Mouse (Mus musculus) embryo, embryonic 10 days (tissue): ENCODE results near the gene Hyal3.
A peak's percentile ranks its signal among the peaks of the same experiment; 100 is the strongest.

Experiments
- DNase-seq: peaks from one replicate; pipeline ENCODE4 v3.0.0-alpha.2; 2015; ENCODE audit warnings: low spot score

The Hyal3 gene

GRCm38 (mm10) chr9:107617461-107617860 lies 36.8 kb downstream of the Hyal3 start:
- no peak for DNase-seq

DNA sequence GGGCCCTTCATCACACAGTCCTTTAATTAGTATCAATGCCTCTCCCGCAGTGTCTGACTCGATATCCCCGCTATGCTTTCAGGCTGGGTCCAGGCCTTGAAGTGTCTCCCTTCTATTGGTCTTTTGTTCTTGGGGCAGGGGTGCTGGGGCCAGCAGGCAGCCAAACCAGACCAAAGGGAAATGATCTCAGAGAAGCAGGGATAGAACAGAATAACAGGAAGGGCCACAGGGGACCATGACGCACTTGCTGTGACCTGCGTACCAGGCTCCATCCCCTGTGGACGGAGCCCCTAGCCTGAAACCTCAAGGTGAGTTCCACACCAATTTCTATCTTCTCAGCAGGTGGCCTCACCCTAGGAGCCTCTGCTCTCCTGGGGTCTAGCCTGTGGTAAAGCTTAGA lies 37.5 kb downstream of the Hyal3 start:
- no peak for DNase-seq

GRCm38 (mm10) chr9:107618778-107619545 lies 38.3 kb downstream of the Hyal3 start:
- DNase-seq: no peak

- DNase-seq: no peak
These were observed 38.9 kb downstream of the Hyal3 start for GRCm38 (mm10) chr9:107619546-107619879.

DNA sequence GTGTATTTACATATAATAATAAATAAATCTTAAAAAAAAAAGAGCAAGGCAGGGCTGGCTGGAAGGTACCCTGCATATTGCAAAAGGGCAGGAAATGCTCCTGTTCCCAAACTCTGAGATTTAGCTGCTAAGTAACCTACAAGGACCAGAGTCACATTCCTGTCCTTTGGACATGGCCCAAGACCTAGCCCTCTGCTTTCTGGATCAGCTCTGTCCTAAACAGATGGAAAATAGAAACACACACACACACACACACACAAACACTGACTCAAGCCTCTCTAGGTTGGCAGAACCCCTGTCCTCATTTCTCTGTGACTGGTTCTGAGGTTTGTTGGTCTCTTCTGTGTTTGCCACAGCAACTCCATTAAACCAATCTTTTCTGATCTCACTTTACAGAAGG lies 40.3 kb downstream of the Hyal3 start:
- DNase-seq: no peak

GRCm38 (mm10) chr9:107624539-107624938 lies 43.9 kb downstream of the Hyal3 start:
- no peak for DNase-seq

DNA sequence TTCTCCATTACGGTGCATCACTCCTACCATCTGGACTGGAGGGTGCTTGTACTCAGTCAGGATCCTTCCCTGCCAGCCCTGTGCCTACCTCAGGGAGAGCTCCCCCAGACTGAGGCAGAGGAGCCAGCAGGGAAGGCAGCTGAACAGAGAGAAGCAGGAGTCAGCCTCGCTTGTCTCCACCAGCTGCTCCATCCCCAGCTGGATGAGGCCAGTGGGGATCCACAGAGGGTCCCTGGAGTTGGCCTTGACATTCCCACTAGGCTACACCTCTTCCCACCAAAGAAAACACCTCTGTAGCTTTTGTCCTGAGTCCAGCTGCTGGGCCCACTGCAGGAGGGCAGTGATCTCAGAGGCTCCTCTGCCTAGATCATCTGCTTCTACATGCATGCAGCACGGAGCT lies 44.3 kb downstream of the Hyal3 start:
- DNase-seq: no peak

- no peak for DNase-seq
These were observed 44.9 kb downstream of the Hyal3 start for GRCm38 (mm10) chr9:107625351-107626128.

DNA sequence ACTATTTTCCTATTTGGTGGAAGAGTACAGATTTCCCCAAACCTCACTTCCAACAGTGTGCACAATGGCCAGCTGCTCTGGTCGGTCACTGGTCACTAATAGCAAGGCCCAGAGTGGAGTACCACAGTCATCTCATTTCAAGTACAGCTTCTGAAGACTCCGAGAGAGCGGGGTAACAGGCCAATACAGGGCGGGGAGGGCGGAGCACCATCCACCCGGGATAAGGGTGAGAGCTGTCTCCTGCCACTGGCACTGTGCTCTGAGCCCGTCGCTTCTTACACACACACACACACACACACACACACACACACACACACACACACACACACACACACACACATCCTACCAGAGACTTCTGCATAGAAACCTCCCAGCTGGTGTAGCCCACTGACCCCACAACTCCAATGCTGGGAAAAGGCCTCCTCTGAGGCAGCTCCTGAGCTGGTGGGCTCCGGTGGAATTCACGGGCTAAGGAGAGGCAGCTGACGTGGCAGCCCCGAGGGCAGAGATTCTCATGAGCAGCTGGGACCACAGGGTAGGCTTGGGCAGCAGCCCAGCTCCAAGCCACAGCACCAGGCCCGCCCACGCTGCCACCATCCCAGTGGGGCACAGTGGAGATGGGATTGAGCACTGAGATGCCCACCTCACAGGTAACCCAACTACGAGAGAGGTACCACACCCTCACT lies 45.7 kb downstream of the Hyal3 start:
- no peak for DNase-seq

- peak; percentile 95 for DNase-seq
These were observed 46.2 kb downstream of the Hyal3 start for GRCm38 (mm10) chr9:107626844-107627277.

GRCm38 (mm10) chr9:107627387-107628255 lies 47.0 kb downstream of the Hyal3 start:
- no peak for DNase-seq

DNA sequence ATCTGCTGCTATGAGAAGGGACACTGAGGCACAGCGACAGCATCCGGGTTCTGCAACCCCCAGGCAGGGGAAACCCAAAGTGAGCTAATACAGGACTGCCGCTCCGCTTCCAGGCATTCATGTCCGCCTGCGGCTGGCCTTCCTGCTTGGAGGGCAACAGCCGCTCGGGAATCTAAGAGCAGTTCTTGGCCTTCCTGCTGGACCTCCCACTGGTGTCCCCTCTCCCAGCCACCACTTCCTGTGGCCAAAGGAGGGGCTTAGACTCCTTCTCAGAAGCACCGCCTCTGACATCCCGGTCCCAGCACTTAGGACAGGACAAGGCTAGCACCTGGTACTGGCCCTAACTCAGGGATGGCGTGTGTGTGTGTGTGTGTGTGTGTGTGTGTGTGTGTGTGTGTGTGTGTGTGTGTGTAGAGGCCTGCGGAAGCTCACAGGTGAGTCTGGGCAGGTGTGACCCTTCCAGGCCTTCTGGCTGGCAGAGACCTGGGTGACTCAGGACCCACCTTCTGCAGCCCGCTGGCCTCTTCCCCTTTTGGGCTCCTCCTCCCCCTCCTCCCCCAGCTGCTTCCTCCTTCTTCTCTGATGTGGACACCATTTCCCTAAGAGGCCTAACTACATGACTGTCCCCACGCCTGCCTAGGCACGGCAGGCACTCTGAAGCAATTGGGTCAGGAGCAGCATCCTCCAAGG lies 48.2 kb downstream of the Hyal3 start:
- peak; percentile 55 for DNase-seq

DNA sequence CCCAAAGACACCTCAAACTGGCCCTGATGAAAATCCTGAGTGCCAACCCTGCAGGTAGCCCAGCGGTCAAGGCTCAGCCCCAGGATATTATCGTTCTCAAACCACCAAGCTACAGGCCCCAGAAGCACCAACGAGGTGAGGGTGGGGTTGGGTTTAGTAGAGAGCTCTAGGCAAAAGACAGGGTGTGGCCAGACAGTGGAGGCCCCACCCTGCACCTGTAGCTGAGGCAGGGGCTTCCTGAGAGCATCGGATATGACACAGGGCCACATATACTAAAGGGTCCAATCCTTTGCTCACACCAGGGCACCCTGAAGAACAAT lies 48.8 kb downstream of the Hyal3 start:
- DNase-seq: no peak

DNA sequence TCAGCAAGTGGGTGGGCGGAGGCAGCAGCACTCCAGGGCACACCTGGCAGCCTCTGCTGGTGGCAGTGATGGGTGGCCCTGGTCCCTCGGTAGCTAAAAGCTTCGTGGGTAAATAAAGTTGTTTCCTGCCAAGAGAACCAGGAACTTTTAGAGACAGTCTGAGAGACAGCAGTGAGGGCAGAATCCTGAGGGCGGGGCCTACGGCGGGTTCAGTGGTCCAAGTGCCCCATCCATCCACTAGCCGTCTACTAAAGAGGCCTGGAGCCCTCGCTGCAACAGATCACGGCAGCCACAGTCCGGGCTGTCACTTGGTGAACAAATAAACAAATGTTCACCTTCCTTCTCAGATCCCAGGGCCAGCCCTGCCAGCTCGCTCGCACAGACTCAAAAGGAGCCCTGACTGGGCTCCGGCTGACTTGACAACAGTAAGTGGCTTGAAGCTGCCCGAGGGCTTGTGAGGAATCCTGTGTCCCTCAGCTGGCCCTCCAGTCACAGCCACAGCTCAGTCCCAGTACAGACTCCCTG lies 49.3 kb downstream of the Hyal3 start:
- DNase-seq: peak; percentile 71

DNA sequence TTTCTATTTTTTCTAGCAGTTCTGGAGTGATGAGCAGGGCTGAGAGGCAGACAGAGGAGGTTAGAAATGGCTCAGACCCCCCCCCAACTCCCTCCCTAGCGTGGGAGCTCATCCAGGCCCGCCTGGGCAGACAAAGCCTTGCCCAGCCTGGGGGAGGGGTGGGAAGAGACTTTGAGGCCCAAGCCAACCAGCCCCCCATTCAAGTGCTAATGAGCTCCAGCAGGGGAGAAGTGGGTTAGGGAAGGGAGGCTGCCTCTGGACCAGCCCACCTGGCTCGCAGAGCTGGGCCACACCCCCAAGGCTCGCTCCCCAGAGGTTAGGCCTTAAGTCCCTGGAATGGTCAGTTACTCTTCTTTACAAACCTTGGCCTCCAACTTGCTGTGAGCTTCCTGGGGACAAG lies 50.0 kb downstream of the Hyal3 start:
- peak; percentile 86 for DNase-seq

- no peak for DNase-seq
These were observed 50.8 kb downstream of the Hyal3 start for GRCm38 (mm10) chr9:107631311-107631826.

DNA sequence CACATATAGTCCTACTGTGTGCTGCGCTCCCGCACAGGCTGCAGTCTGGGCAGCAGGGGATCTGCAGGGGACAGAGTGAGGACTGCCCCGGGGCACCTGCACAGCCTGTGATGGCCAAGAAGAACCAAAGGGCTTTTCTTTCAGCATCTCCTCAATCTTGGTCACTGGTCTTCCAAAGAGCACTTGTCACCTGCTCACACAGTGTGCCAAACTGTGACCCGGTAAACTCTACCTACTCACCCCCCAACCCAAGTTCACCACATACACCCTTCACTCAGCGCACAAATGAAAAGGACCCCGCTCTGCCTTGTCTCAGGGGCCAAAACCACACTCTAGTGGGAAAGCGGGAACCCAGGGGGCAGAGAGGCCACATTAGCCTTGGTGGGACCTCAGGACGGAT lies 51.2 kb downstream of the Hyal3 start:
- DNase-seq: no peak

DNA sequence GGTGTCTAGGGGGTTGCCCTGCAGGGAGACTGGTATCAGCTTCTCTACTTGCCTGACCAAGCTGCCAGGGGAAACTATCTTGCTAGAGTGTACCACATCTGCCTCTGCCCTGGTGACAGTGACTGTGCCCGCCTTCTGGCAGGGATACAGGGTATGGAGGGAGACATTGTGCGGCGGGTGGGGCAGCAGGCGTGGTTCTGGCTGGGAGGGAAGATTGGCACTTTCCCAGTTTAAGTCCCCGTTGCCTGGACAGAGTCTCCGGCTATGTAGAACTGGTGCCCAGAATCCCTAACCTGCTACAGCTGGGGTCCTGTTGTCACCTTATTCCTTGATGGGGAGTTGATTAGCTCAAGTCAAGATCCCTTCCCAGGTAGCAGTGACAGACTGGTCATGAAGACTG lies 51.9 kb downstream of the Hyal3 start:
- DNase-seq: no peak

DNA sequence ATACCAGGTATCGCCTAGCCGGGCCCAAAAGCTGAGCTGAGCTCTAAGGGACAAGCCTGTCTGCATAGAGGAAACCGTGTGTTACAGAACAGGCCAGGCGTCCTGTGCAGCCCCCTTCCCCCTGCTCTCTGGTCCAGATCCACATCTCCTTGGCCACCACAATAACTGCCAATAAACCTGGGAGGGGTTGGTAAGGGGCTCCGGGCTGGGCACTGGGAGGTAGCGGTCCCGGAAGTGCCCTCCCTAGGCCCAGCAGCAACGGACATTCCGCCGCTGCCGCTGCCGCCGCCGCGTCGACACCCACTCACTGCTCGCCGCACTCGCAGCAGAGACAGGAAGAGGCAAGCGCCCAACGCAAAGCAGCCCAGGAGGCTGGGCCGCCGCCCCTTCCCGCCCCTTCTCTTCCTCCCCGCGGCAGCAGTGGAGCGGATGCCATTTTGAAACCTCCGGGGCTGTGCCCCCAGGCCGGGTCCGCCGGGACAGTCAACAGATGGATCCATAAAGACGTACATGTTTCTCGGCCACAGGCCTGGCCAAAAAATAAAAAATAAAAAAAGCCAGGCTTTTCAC lies 52.6 kb downstream of the Hyal3 start:
- peak; percentile 84 for DNase-seq

- DNase-seq: no peak
These were observed 53.2 kb downstream of the Hyal3 start for GRCm38 (mm10) chr9:107633661-107634405.
